Mouse (Mus musculus): ENCODE data around the gene Tdo2. TPM values are rescaled to one million over a fixed set of nuclear protein-coding genes. Genes with fewer than 3 reads are reported as not detected.

Tdo2 gene
- polyA plus RNA-seq, 1 experiment from 2014 or later = 3.1 TPM

DNA sequence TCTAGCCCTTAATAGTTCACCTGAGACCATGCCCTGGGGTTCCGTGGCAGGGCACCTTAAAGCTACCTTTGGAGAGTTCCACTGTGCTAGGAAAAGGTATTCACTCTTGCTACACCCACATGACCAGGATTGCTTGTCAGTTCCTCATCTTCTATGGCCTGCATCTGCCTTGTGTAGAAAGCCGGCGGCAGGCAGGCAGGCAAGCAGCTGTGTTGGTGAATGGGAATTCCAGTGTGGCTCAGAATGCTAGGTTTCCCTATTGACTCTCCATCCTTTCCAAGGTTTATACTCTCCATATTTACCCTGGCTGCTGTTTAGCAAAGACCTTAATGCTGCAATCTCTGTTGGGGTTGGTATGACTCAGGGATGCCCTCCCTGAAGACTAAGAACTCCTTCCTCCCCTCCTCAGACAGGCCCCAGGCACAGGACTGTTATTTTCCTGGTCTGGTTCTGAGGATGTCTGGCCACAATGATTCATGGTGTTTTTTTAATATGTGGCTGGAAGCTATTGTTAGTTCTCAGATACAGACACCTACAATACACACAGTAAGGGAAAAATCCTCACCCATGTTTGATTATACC is 58.6 kb downstream of the Tdo2 start:
- DNase-seq (no peak), ATAC-seq (ENCODE audit: insufficient read depth) (no peak)
- 82% methylated on average over 3 of the region's 3 CpGs for WGBS
- no peak for TF ChIP-seq CTCF (IDR thresholded peaks at IDR 0.05; ENCODE audit: low read depth)
- Histone ChIP-seq H3K9me3 (ENCODE audit: low read depth, low read length) (no peaks in the 10 kb centered on the region), H3K4me2 (no peak overlapping the region), H3K4me1 (ENCODE audit: insufficient read depth) (no peaks in the 10 kb centered on the region), H3K9ac (no peak overlapping the region), H3K4me3 (ENCODE audit: low read depth, low read length) (no peak overlapping the region), H3K27ac (ENCODE audit: low read depth) (no peak overlapping the region), H3K27me3 (ENCODE audit: insufficient read depth, low read length) (no peaks in the 10 kb centered on the region), H3K36me3 (ENCODE audit: insufficient read depth) (no peaks in the 10 kb centered on the region)

DNA sequence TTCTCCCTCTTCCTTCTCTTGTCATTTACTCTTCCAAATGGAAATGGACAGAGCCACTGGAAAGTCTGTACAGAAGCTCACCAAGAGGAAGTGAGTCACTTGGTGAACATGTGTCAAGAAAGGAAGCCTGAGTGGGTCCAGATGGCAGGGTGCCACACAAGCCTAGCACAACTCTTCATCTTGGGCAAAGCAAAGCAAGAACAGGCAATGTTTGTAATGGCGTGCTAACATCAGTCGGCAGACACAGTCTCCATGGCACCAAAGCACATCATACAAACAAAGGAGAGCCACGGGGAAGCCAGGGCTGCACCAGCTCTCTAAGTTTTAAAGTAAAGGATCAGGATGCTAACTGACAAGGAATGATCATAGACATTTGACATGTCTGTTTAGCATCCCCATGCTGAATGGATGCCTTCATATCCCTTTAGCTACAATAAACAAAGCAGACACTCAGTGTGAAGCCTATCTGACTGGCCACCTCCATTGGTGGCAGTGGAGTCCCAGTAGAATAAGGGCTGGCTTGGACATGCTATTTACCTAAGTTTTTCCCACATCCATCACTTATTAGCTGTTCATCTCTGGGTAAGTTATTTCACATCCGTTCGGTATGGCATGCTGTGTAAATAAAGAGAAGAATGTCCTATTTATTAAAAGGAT is 59.8 kb downstream of the Tdo2 start:
- no peaks in the 10 kb centered on the region for H3K27me3 ChIP-seq (ENCODE audit: insufficient read depth, low read length)
- no peak overlapping the region for H3K4me3 ChIP-seq (ENCODE audit: low read depth, low read length)
- H3K9ac ChIP-seq = no peak overlapping the region
- TF ChIP-seq CTCF (IDR thresholded peaks at IDR 0.05; ENCODE audit: low read depth) = no peak
- no peak overlapping the region for H3K27ac ChIP-seq (ENCODE audit: low read depth)
- ATAC-seq (ENCODE audit: insufficient read depth) = no peak
- no peaks in the 10 kb centered on the region for H3K36me3 ChIP-seq (ENCODE audit: insufficient read depth)
- no peak overlapping the region for H3K4me2 ChIP-seq
- no peaks in the 10 kb centered on the region for H3K4me1 ChIP-seq (ENCODE audit: insufficient read depth)
- H3K9me3 ChIP-seq (ENCODE audit: low read depth, low read length) = no peaks in the 10 kb centered on the region
- WGBS = 62% methylated on average over 5 of the region's 5 CpGs
- DNase-seq = no peak

DNA sequence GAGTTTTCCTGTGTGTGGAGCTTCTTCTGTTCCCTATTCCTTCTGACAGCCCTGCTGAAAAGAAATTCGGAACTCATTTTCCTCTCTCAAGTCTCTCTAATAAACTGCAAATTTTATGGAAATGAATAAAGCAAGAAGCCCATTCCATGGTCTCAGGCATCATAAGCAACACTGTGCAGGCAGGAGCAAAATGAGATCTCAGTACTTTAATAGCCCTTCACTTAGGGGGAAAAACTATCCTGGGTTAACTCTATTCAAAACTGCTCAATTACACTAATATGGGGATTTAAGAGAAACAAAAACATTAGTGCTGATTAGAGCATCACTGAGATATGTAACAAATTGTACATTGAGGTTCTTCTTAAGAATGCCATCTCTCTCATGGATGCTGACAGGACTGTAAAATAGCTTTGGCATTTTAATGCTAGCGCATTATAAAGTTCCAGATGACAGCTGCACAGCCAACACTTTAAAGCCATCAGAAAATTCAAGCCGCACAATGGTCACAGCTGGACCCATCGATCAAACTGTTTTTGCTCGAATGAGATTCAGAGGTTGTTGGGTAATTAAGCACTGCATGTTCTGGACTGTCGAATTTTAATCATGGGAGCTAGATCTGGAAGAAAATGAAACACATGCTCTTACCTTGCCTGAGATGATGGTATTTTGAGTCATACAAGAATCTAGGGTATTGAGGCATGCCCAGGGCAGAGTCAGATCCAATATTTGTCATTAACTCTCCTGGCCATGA is 65.5 kb downstream of the Tdo2 start:
- Histone ChIP-seq H3K4me2 (no peak overlapping the region), H3K9ac (no peak overlapping the region), H3K9me3 (ENCODE audit: low read depth, low read length) (no peaks in the 10 kb centered on the region), H3K36me3 (ENCODE audit: insufficient read depth) (no peaks in the 10 kb centered on the region), H3K27me3 (ENCODE audit: insufficient read depth, low read length) (no peaks in the 10 kb centered on the region), H3K27ac (ENCODE audit: low read depth) (no peak overlapping the region), H3K4me3 (ENCODE audit: low read depth, low read length) (no peak overlapping the region), H3K4me1 (ENCODE audit: insufficient read depth) (no peaks in the 10 kb centered on the region)
- ATAC-seq (ENCODE audit: insufficient read depth) (no peak), DNase-seq (no peak)
- WGBS = 67% methylated on average over 6 of the region's 6 CpGs
- no peak for TF ChIP-seq CTCF (IDR thresholded peaks at IDR 0.05; ENCODE audit: low read depth)

Other genes starting within 250 kb of the Tdo2 start
- 15.0 and 15.3 TPM in 2 replicates for gene Ctso, start 43.6 kb downstream of the Tdo2 start, polyA plus RNA-seq (2014; fragmentation: Nextera tagmentation; extraction: Ambion mirVana)
- gene Asic5, start 6.1 kb upstream of the Tdo2 start, polyA plus RNA-seq (2014; fragmentation: Nextera tagmentation; extraction: Ambion mirVana) = 0.15 TPM in 1 of 2 replicates, not detected in the other
- 73.5 and 75.6 TPM in 2 replicates for gene Gucy1b1, start 98.5 kb upstream of the Tdo2 start, polyA plus RNA-seq (2014; fragmentation: Nextera tagmentation; extraction: Ambion mirVana)
- 111 and 117 TPM in 2 replicates for gene Gucy1a1, start 169.6 kb upstream of the Tdo2 start, polyA plus RNA-seq (2014; fragmentation: Nextera tagmentation; extraction: Ambion mirVana)